Mouse (Mus musculus) stomach, embryonic 14.5 days (tissue): ENCODE data around the gene Hist1h2bh. TPM values are rescaled to one million over a fixed set of nuclear protein-coding genes. Genes with fewer than 3 reads are reported as not detected.
A peak's percentile ranks its signal among the peaks of the same experiment; 100 is the strongest.

Experiments used
- ATAC-seq: fragments of 200-750 bp; cut with Nextera tagmentation; 2 replicates; pipeline ENCODE4 v1.8.0; 2017; ENCODE audit warnings: low read depth, moderate TSS enrichment; ENCODE audit not compliant: insufficient number of reproducible peaks, insufficient read depth, low FRiP score
- H3K27ac ChIP-seq: fragments of 300-500 bp; sonication (generic); 2 replicates; pipeline ENCODE4 v1.5.1; 2014; ENCODE audit warnings: mild to moderate bottlenecking, low read length, moderate library complexity, mixed read lengths
- H3K27me3 ChIP-seq: fragments of 300-500 bp; sonication (generic); 2 replicates; pipeline ENCODE4 v1.6.1; 2014; ENCODE audit warnings: low read length, control low read depth, mixed read lengths; ENCODE audit not compliant: control insufficient read depth, insufficient read depth
- H3K36me3 ChIP-seq: fragments of 300-500 bp; sonication (generic); 2 replicates; pipeline ENCODE4 v1.6.1; 2014; ENCODE audit warnings: mild to moderate bottlenecking, control low read depth, low read length, moderate library complexity, mixed read lengths; ENCODE audit not compliant: control insufficient read depth, insufficient read depth
- H3K4me1 ChIP-seq: fragments of 300-500 bp; sonication (generic); 2 replicates; pipeline ENCODE4 v1.6.1; 2014; ENCODE audit warnings: low read length, control low read depth, mixed read lengths; ENCODE audit not compliant: control insufficient read depth, insufficient read depth
- H3K4me2 ChIP-seq: fragments of 300-500 bp; sonication (generic); replicated peaks from 2 replicates; pipeline ENCODE4 v1.6.1; 2014; ENCODE audit warnings: low read depth, low read length, control low read depth
- H3K4me3 ChIP-seq: fragments of 300-500 bp; sonication (generic); 2 replicates; pipeline ENCODE4 v1.5.1; 2014; ENCODE audit warnings: low read depth, low read length, control low read depth
- H3K9ac ChIP-seq: fragments of 300-500 bp; sonication (generic); replicated peaks from 2 replicates; pipeline ENCODE4 v1.6.1; 2014; ENCODE audit warnings: low read depth, mild to moderate bottlenecking, control low read depth, low read length, moderate library complexity, mixed read lengths
- H3K9me3 ChIP-seq: fragments of 300-500 bp; sonication (generic); 2 replicates; pipeline ENCODE4 v1.6.1; 2016; ENCODE audit warnings: low read depth, low read length, control low read depth; ENCODE audit not compliant: control insufficient read depth
- WGBS: fragments of 180-500 bp; shearing (Covaris S2); extraction: QIAGEN DNeasy Blood & Tissue Kit; methylation state at CpG from one replicate; pipeline ENCODE4 v1.1.7; 2014; 5-methylcytosine and 5-hydroxymethylcytosine counted together
- polyA plus RNA-seq: library from polyadenylated mRNA; unstranded; fragments of >200 nt; fragmentation: Nextera tagmentation; extraction: Ambion mirVana; gene quantifications from 2 replicates; pipeline ENCODE4 v1.2.1, GENCODE M21; 2014

Gene Hist1h2bh
- polyA plus RNA-seq, 1 experiment from 2014 or later: 1.2 TPM

- H3K9me3 ChIP-seq: no peaks in the 10 kb centered on the region
- H3K36me3 ChIP-seq: no peaks in the 10 kb centered on the region
- no peak for ATAC-seq
- H3K4me1 ChIP-seq: peaks cover 21% of the 10 kb centered on the region; the same call in 1 of the 2 replicates
- no peaks in the 10 kb centered on the region for H3K27me3 ChIP-seq
- peak overlapping the region; percentile 69 for H3K4me2 ChIP-seq
- H3K4me3 ChIP-seq: peak overlapping the region; percentile 38
- H3K27ac ChIP-seq: peak overlapping the region; percentile 96
- H3K9ac ChIP-seq: peak overlapping the region; percentile 60
These were observed 41.1 kb upstream of the Hist1h2bh start for GRCm38 (mm10) chr13:23584331-23584730.

DNA sequence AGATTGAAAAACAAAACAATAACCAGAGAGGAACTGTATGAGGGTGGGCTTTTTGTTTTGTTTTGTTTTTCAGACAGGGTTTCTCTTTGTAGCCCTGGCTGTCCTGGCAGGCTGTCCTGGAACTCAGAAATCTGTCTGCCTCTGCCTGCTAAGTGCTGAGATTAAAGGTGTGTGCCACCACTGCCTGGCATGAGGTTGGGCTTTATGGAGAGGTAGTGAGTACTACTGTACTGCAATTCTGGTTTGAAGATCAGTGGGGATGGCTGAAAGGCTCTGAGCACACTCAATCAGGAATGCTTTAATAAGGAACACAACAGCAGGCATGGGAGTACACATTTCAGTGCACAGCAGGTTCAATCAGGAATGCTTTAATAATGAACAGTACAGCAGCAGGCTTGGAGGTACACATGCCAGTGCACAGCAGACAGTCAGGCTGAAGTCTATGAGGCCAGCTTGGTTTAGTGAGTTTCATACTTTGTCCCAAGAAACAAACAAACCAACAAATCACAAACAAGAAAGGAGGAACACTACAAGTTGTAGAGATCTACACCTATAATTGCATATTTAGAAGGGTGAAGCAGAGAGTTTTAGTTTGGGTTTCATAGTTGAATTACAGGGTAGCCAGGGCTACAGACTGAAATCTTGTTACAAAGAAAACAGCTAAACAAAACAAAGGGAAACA is 40.3 kb upstream of the Hist1h2bh start:
- no peak overlapping the region for H3K4me3 ChIP-seq
- H3K9ac ChIP-seq: 0 out of 2 replicates have a peak overlapping the region, but pooled peaks have one; percentile 11
- no peaks in the 10 kb centered on the region for H3K9me3 ChIP-seq
- peaks cover 21% of the 10 kb centered on the region; the same call in 1 of the 2 replicates for H3K4me1 ChIP-seq
- peak overlapping the region; percentile 96; the same call in 1 of the 2 replicates for H3K27ac ChIP-seq
- no peak overlapping the region for H3K4me2 ChIP-seq
- no peaks in the 10 kb centered on the region for H3K36me3 ChIP-seq
- H3K27me3 ChIP-seq: no peaks in the 10 kb centered on the region
- no peak for ATAC-seq

- H3K27me3 ChIP-seq: no peaks in the 10 kb centered on the region
- H3K4me2 ChIP-seq: peak overlapping the region; percentile 83
- peak overlapping the region; percentile 68 for H3K9ac ChIP-seq
- H3K4me3 ChIP-seq: peak overlapping the region; percentile 47
- peak overlapping the region; percentile 96 for H3K27ac ChIP-seq
- no peak for ATAC-seq
- 5% methylated on average over 6 of the region's 6 CpGs for WGBS
- H3K36me3 ChIP-seq: no peaks in the 10 kb centered on the region
- H3K9me3 ChIP-seq: no peaks in the 10 kb centered on the region
- peaks cover 21% of the 10 kb centered on the region; the same call in 1 of the 2 replicates for H3K4me1 ChIP-seq
These were observed 39.2 kb upstream of the Hist1h2bh start for GRCm38 (mm10) chr13:23582219-23583056.

- Histone ChIP-seq H3K27me3 (no peaks in the 10 kb centered on the region), H3K4me1 (peaks cover 28% of the 10 kb centered on the region; the same call in 1 of the 2 replicates), H3K27ac (peak within 1 kb of the TSS; percentile 96), H3K4me3 (peak within 1 kb of the TSS; percentile 47), H3K36me3 (no peaks in the 10 kb centered on the region), H3K9me3 (no peaks in the 10 kb centered on the region), H3K4me2 (peak within 1 kb of the TSS; percentile 83), H3K9ac (peak within 1 kb of the TSS; percentile 68)
- ATAC-seq: peak; percentile 88
- WGBS: under 1% methylated on average over 43 of the region's 43 CpGs
These were observed 38.4 kb upstream of the Hist1h2bh start, which contains the start of gene Hist1h4d for GRCm38 (mm10) chr13:23581408-23582218. TSS of gene Hist1h4d (plus strand) at chr13:23581598.

DNA sequence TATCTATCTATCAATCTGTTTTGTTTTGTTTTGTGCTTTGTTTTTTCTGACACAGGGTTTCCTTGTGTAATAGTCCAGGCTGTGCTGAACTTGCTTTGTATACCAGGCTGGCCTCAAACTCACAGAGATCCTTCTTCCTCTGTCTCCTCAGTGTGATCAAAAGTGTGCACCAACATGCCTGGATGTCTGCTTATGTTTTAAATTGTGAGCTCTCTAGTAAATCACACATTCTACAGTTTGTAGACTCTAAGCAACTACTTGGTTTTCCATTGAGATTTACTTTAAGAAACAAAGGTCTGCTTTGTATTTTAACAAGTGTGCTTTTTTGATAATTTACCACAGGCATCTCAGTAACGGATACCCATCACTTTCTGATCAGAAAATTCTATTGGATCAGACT is 34.6 kb upstream of the Hist1h2bh start:
- 88% methylated on average over 1 of the region's 1 CpGs for WGBS
- no peak overlapping the region for H3K4me2 ChIP-seq
- no peaks in the 10 kb centered on the region for H3K27me3 ChIP-seq
- no peak overlapping the region for H3K4me3 ChIP-seq
- no peaks in the 10 kb centered on the region for H3K36me3 ChIP-seq
- no peak overlapping the region for H3K9ac ChIP-seq
- H3K4me1 ChIP-seq: peaks cover 20% of the 10 kb centered on the region; the same call in 1 of the 2 replicates
- no peaks in the 10 kb centered on the region for H3K9me3 ChIP-seq
- no peak for ATAC-seq
- H3K27ac ChIP-seq: no peak overlapping the region

GRCm38 (mm10) chr13:23576906-23577639 is 33.9 kb upstream of the Hist1h2bh start:
- H3K27ac ChIP-seq: peak overlapping the region; percentile 84
- WGBS: 33% methylated on average over 6 of the region's 6 CpGs
- no peaks in the 10 kb centered on the region for H3K27me3 ChIP-seq
- ATAC-seq: no peak
- peak overlapping the region; percentile 60 for H3K4me2 ChIP-seq
- H3K4me1 ChIP-seq: peaks cover 12% of the 10 kb centered on the region; the same call in 1 of the 2 replicates
- peak overlapping the region; percentile 69 for H3K9ac ChIP-seq
- H3K9me3 ChIP-seq: no peaks in the 10 kb centered on the region
- H3K4me3 ChIP-seq: peak overlapping the region; percentile 42
- H3K36me3 ChIP-seq: no peaks in the 10 kb centered on the region

DNA sequence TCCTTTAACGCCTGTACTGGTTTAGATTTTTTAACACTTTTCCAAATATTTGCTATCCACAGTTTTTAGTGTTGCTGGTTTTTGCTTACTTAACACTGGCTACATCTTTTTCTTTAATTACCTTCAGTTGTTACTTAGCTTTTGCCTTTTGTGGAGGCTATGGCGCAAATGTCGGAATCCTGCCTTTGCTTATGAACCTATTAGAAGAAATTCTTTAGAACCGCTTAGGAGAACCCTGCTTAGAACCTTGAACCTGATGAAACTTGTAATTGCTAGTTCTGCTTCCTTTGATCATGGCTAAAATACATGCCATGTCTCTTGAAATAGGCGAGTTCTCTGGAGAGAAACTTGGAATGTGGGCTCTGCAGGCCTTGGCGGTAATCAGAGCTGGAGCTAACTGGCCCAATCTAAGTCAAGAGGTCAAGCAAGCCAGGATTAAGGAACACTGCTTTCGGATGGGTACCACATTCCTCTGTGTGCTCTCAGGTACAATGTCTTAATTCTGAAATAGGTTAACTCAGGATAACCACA is 33.2 kb upstream of the Hist1h2bh start:
- H3K9me3 ChIP-seq: no peaks in the 10 kb centered on the region
- peak overlapping the region; percentile 60 for H3K4me2 ChIP-seq
- peaks cover 10% of the 10 kb centered on the region; the same call in 1 of the 2 replicates for H3K4me1 ChIP-seq
- H3K27me3 ChIP-seq: no peaks in the 10 kb centered on the region
- ATAC-seq: no peak
- H3K9ac ChIP-seq: peak overlapping the region; percentile 69
- WGBS: 4% methylated on average over 7 of the region's 7 CpGs
- peak overlapping the region; percentile 84 for H3K27ac ChIP-seq
- H3K4me3 ChIP-seq: peak overlapping the region; percentile 42
- H3K36me3 ChIP-seq: no peaks in the 10 kb centered on the region
